Mouse (Mus musculus) myocyte (in vitro differentiated cells): Measurements from ENCODE around the gene Dnah8. TPM values are rescaled to one million over a fixed set of nuclear protein-coding genes. Genes with fewer than 3 reads are reported as not detected.

ENCODE experiments used
- H3K27me3 ChIP-seq: one replicate; pipeline ENCODE4 v1.6.1; 2011; ENCODE audit not compliant: control insufficient read depth, insufficient read depth, insufficient read length
- H3K36me3 ChIP-seq: one replicate; pipeline ENCODE4 v1.6.1; 2011; ENCODE audit not compliant: control insufficient read depth, insufficient read depth
- H3K4me2 ChIP-seq: one replicate; pipeline ENCODE4 v1.6.1; 2011; ENCODE audit warnings: low read depth, control low read depth
- H3K4me3 ChIP-seq: one replicate; pipeline ENCODE4 v1.5.1; 2011; ENCODE audit warnings: mild to moderate bottlenecking, control low read depth, moderate library complexity
- H3K79me2 ChIP-seq: one replicate; pipeline ENCODE4 v1.6.1; 2011; ENCODE audit not compliant: control insufficient read depth, insufficient read depth
- H3ac ChIP-seq: one replicate; pipeline ENCODE4 v1.6.1; 2011; ENCODE audit not compliant: control insufficient read depth, insufficient read length
- CEBPB ChIP-seq: IDR thresholded peaks from 2 replicates; pipeline ENCODE4 v1.6.1; 2011; ENCODE audit warnings: mild to moderate bottlenecking, moderate library complexity; ENCODE audit not compliant: poor library complexity, insufficient read depth, severe bottlenecking
- E2F4 ChIP-seq: IDR thresholded peaks from one replicate; pipeline ENCODE4 v1.6.1; 2011; ENCODE audit warnings: mild to moderate bottlenecking, control low read depth, moderate library complexity; ENCODE audit not compliant: insufficient read depth
- MAX ChIP-seq: IDR thresholded peaks from one replicate; pipeline ENCODE4 v1.6.1; 2011; ENCODE audit warnings: low read depth, mild to moderate bottlenecking, control low read depth
- MYOD1 ChIP-seq, 3 experiments: IDR thresholded peaks; one replicate each; pipeline ENCODE4 v1.6.1; 2011; ENCODE audit warnings: control low read depth in 2 of 3, low read depth in 2 of 3, mild to moderate bottlenecking in 2 of 3, moderate library complexity in 1 of 3; ENCODE audit not compliant: insufficient read length in 2 of 3, control insufficient read depth in 1 of 3
- MYOG ChIP-seq, 3 experiments: IDR thresholded peaks; one replicate each; pipeline ENCODE4 v1.6.1; 2011; ENCODE audit warnings: control low read depth in 2 of 3, low read depth in 2 of 3, mild to moderate bottlenecking in 2 of 3; ENCODE audit not compliant: insufficient read length in 2 of 3, control insufficient read depth in 1 of 3, insufficient read depth in 1 of 3
- POLR2A ChIP-seq: IDR thresholded peaks from one replicate; pipeline ENCODE4 v1.6.1; 2011; ENCODE audit warnings: low read depth, mild to moderate bottlenecking, control low read depth, moderate library complexity; ENCODE audit not compliant: insufficient read length
- POLR2AphosphoS2 ChIP-seq: IDR thresholded peaks from one replicate; pipeline ENCODE4 v1.6.1; 2011; ENCODE audit warnings: low read depth, control low read depth; ENCODE audit not compliant: insufficient read length
- REST ChIP-seq: IDR thresholded peaks from one replicate; pipeline ENCODE4 v1.6.1; 2011; ENCODE audit warnings: mild to moderate bottlenecking, control low read depth, moderate library complexity; ENCODE audit not compliant: insufficient read depth, insufficient read length
- SRF ChIP-seq: IDR thresholded peaks from one replicate; pipeline ENCODE4 v1.6.1; 2011; ENCODE audit warnings: low read depth; ENCODE audit not compliant: control insufficient read depth, insufficient read length
- TCF12 ChIP-seq: IDR thresholded peaks from one replicate; pipeline ENCODE4 v1.6.1; 2011; ENCODE audit warnings: mild to moderate bottlenecking, control low read depth; ENCODE audit not compliant: poor library complexity, insufficient read depth, severe bottlenecking
- TCF3 ChIP-seq: IDR thresholded peaks from one replicate; pipeline ENCODE4 v1.6.1; 2011; ENCODE audit warnings: low read depth, control low read depth; ENCODE audit not compliant: insufficient read length
- USF1 ChIP-seq: IDR thresholded peaks from one replicate; pipeline ENCODE4 v1.6.1; 2011; ENCODE audit warnings: low read depth, mild to moderate bottlenecking, control low read depth, moderate library complexity
- polyA plus RNA-seq: library from polyadenylated mRNA; unstranded; fragments of >200 nt; fragmentation: generic; extraction: Trizol; gene quantifications from one replicate; pipeline ENCODE4 v1.2.1, GENCODE M21; 2012; ENCODE audit warnings: missing spikeins

Gene Dnah8
- polyA plus RNA-seq, 1 experiment: 0.08 TPM

- no peaks in the 10 kb centered on the region for H3K79me2 ChIP-seq
- H3K4me2 ChIP-seq: no peak overlapping the region
- TF ChIP-seq TCF12: no peak
- TF ChIP-seq USF1: no peak
- TF ChIP-seq E2F4: no peak
- TF ChIP-seq REST: no peak
- no peak for TF ChIP-seq MAX
- no peak for TF ChIP-seq CEBPB
- TF ChIP-seq POLR2AphosphoS2: no peak
- TF ChIP-seq TCF3: no peak
- no peak for TF ChIP-seq MYOD1 (IDR thresholded peaks at IDR 0.05; ENCODE audit: control insufficient read depth in 1 of 3, insufficient read length in 2 of 3, low read depth in 2 of 3)
- TF ChIP-seq SRF: no peak
- no peak overlapping the region for H3ac ChIP-seq
- no peaks in the 10 kb centered on the region for H3K27me3 ChIP-seq
- peaks cover 64% of the 10 kb centered on the region for H3K36me3 ChIP-seq
- no peak overlapping the region for H3K4me3 ChIP-seq
These were observed 29.7 kb upstream of the Dnah8 start for GRCm38 (mm10) chr17:30594407-30594806.

GRCm38 (mm10) chr17:30594846-30595245, 29.3 kb upstream of the Dnah8 start:
- TF ChIP-seq TCF3: no peak
- no peak for TF ChIP-seq USF1
- no peak for TF ChIP-seq TCF12
- TF ChIP-seq MAX: no peak
- no peak for TF ChIP-seq POLR2A
- no peak for TF ChIP-seq E2F4
- no peak for TF ChIP-seq MYOG (IDR thresholded peaks at IDR 0.05; ENCODE audit: control insufficient read depth in 1 of 3, insufficient read depth in 1 of 3, insufficient read length in 2 of 3, low read depth in 2 of 3)
- TF ChIP-seq SRF: no peak
- no peak for TF ChIP-seq REST
- TF ChIP-seq MYOD1 (IDR thresholded peaks at IDR 0.05; ENCODE audit: control insufficient read depth in 1 of 3, insufficient read length in 2 of 3, low read depth in 2 of 3): no peak
- no peak for TF ChIP-seq CEBPB
- Histone ChIP-seq H3K4me3 (no peak overlapping the region), H3K36me3 (peaks cover 67% of the 10 kb centered on the region), H3K27me3 (no peaks in the 10 kb centered on the region), H3K79me2 (no peaks in the 10 kb centered on the region), H3K4me2 (no peak overlapping the region), H3ac (no peak overlapping the region)

GRCm38 (mm10) chr17:30597786-30598185, 26.4 kb upstream of the Dnah8 start:
- Histone ChIP-seq H3ac (no peak overlapping the region), H3K79me2 (no peaks in the 10 kb centered on the region), H3K27me3 (no peaks in the 10 kb centered on the region), H3K36me3 (peaks cover 68% of the 10 kb centered on the region), H3K4me2 (no peak overlapping the region), H3K4me3 (no peak overlapping the region)
- TF ChIP-seq POLR2AphosphoS2 (no peak), MYOG (IDR thresholded peaks at IDR 0.05; ENCODE audit: control insufficient read depth in 1 of 3, insufficient read depth in 1 of 3, insufficient read length in 2 of 3, low read depth in 2 of 3) (no peak), SRF (no peak), TCF3 (no peak), POLR2A (no peak), MYOD1 (IDR thresholded peaks at IDR 0.05; ENCODE audit: control insufficient read depth in 1 of 3, insufficient read length in 2 of 3, low read depth in 2 of 3) (no peak), USF1 (no peak), TCF12 (no peak), E2F4 (no peak), REST (no peak), CEBPB (no peak), MAX (no peak)

GRCm38 (mm10) chr17:30598300-30598699, 25.9 kb upstream of the Dnah8 start:
- Histone ChIP-seq H3K27me3 (no peaks in the 10 kb centered on the region), H3K79me2 (no peaks in the 10 kb centered on the region), H3ac (no peak overlapping the region), H3K4me2 (no peak overlapping the region), H3K36me3 (peaks cover 68% of the 10 kb centered on the region), H3K4me3 (no peak overlapping the region)
- TF ChIP-seq MAX (no peak), POLR2A (no peak), E2F4 (no peak), CEBPB (no peak), MYOG (IDR thresholded peaks at IDR 0.05; ENCODE audit: control insufficient read depth in 1 of 3, insufficient read depth in 1 of 3, insufficient read length in 2 of 3, low read depth in 2 of 3) (no peak), MYOD1 (IDR thresholded peaks at IDR 0.05; ENCODE audit: control insufficient read depth in 1 of 3, insufficient read length in 2 of 3, low read depth in 2 of 3) (no peak), SRF (no peak), TCF12 (no peak), USF1 (no peak), REST (no peak), POLR2AphosphoS2 (no peak), TCF3 (no peak)

- TF ChIP-seq POLR2AphosphoS2 (no peak), POLR2A (no peak), REST (no peak)
- peaks cover 43% of the 10 kb centered on the region for H3K36me3 ChIP-seq
- H3K4me2 ChIP-seq: no peak overlapping the region
- no peaks in the 10 kb centered on the region for H3K27me3 ChIP-seq
- H3ac ChIP-seq: no peak overlapping the region
- peaks cover 17% of the 10 kb centered on the region for H3K79me2 ChIP-seq
- no peak overlapping the region for H3K4me3 ChIP-seq
These were observed 22.0 kb upstream of the Dnah8 start for GRCm38 (mm10) chr17:30602175-30602574.
